Mouse (Mus musculus) stomach, postnatal 0 days (tissue): ENCODE data around the gene Adcy9.

Experiments
- CTCF ChIP-seq: IDR thresholded peaks from 2 replicates; pipeline ENCODE4 v1.5.1; 2016; ENCODE audit warnings: antibody characterized with exemption, low read depth, mild to moderate bottlenecking, moderate library complexity
- EP300 ChIP-seq: optimal IDR thresholded peaks from 2 replicates; pipeline ENCODE3; 2016; ENCODE audit warnings: antibody characterized with exemption

- TF ChIP-seq CTCF (no peak), EP300 (no peak)
These were observed 6.1 kb downstream of the Adcy9 start for GRCm38 (mm10) chr16:4413988-4414880.
